Mouse (Mus musculus) thymus, adult 2 months (tissue): Measurements from ENCODE around the gene Gm13691. TPM values are rescaled to one million over a fixed set of nuclear protein-coding genes. Genes with fewer than 3 reads are reported as not detected.
"Not testable (repeated sequence)": the region's sequence is repeated elsewhere in the genome, so short reads cannot be mapped to it uniquely, and the experiment has no call there.

Experiments used
- DNase-seq: peaks from one replicate; pipeline ENCODE4 v3.0.0; 2021
- H3K27ac ChIP-seq: fragments of 200-500 bp; 2 replicates; pipeline ENCODE4 v1.5.1; 2012; ENCODE audit warnings: low read length, control low read depth; ENCODE audit not compliant: control insufficient read depth, insufficient read depth
- H3K27me3 ChIP-seq: fragments of 200-500 bp; 2 replicates; pipeline ENCODE4 v1.6.1; 2012; ENCODE audit warnings: mild to moderate bottlenecking, low read length, moderate library complexity, mixed read lengths; ENCODE audit not compliant: control insufficient read depth, insufficient read depth
- H3K36me3 ChIP-seq: fragments of 200-500 bp; 2 replicates; pipeline ENCODE4 v1.6.1; 2012; ENCODE audit warnings: mild to moderate bottlenecking, low read length, moderate library complexity; ENCODE audit not compliant: control insufficient read depth, insufficient read depth
- H3K4me1 ChIP-seq: fragments of 200-500 bp; replicated peaks from 2 replicates; pipeline ENCODE4 v1.6.1; 2012; ENCODE audit warnings: low read length; ENCODE audit not compliant: control insufficient read depth, insufficient read depth
- H3K4me3 ChIP-seq: fragments of 200-500 bp; 2 replicates; pipeline ENCODE4 v1.5.1; 2012; ENCODE audit warnings: mild to moderate bottlenecking, low read length, control low read depth, moderate library complexity; ENCODE audit not compliant: control insufficient read depth, insufficient read depth
- CTCF ChIP-seq: fragments of 200-500 bp; IDR thresholded peaks from 2 replicates; pipeline ENCODE4 v1.5.1; 2012; ENCODE audit warnings: mild to moderate bottlenecking, control low read depth, low read length, moderate library complexity, borderline replicate concordance; ENCODE audit not compliant: control insufficient read depth, poor library complexity, insufficient read depth; ENCODE audit errors: extremely low read depth
- POLR2A ChIP-seq: fragments of 200-500 bp; IDR thresholded peaks from 2 replicates; pipeline ENCODE4 v1.6.1; 2012; ENCODE audit warnings: mild to moderate bottlenecking, low read length, control low read depth, moderate library complexity; ENCODE audit not compliant: control insufficient read depth, poor library complexity, insufficient read depth; ENCODE audit errors: extremely low read depth
- WGBS: fragments of 180-500 bp; shearing (Covaris S2); methylation state at CpG from one replicate; pipeline ENCODE4 v1.1.7; 2018; 5-methylcytosine and 5-hydroxymethylcytosine counted together
- polyA plus RNA-seq: library from polyadenylated mRNA; depleted of rRNA; stranded (reverse); fragments of >200 nt; gene quantifications from 2 replicates; pipeline ENCODE4 v1.2.3, GENCODE M21; 2012; rRNA removed

Gm13691 gene
- polyA plus RNA-seq, 1 experiment: not detected

DNA sequence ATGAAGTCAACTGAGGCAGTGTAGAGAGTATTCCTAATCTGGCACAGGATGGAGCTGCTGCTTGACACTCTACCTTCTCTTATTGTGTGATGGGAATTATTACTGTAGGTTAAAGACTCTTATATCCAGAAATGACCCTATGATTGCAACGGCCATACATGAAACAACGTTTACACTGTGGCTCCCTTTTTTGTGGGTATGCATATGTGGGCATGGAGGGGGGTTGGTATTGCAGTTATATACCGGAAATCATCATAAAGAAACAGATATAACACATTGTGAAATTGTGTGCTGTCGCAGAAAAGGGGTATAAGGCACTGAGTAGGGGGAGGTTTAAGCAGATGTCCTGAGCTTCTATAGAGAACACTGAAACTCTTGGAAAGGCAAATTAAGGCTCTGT lies 45.6 kb downstream of the Gm13691 start:
- no peak for DNase-seq
- WGBS: 24% methylated on average over 4 of the region's 4 CpGs
- H3K4me1 ChIP-seq: no peaks in the 10 kb centered on the region
- no peak overlapping the region for H3K27ac ChIP-seq
- TF ChIP-seq CTCF (no peak), POLR2A (no peak)
- no peak overlapping the region for H3K4me3 ChIP-seq
- H3K36me3 ChIP-seq: no peaks in the 10 kb centered on the region
- no peaks in the 10 kb centered on the region for H3K27me3 ChIP-seq

DNA sequence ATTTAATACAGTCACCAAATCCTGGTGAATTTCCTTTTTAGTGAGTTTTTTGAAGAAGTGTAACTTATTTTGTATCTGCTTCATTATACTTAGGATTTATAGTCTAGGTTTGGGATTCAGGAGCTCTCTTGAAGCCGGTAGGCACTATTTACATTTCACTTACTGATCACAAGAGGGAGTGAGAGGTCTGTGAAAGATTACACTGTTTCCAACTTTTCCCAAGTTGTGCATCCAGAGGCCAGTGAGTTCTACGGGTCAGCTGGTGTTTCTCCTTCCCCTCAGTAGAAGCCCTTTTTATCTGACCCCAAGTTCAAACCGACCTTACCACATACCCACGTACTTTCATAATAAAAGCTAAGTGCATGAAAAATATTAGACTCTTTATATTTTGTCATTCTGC lies 47.0 kb downstream of the Gm13691 start:
- no peaks in the 10 kb centered on the region for H3K4me1 ChIP-seq
- H3K27ac ChIP-seq: no peak overlapping the region
- TF ChIP-seq CTCF: no peak
- no peak for TF ChIP-seq POLR2A
- DNase-seq: no peak
- no peaks in the 10 kb centered on the region for H3K36me3 ChIP-seq
- no peak overlapping the region for H3K4me3 ChIP-seq
- no peaks in the 10 kb centered on the region for H3K27me3 ChIP-seq
- 35% methylated on average over 4 of the region's 4 CpGs for WGBS

DNA sequence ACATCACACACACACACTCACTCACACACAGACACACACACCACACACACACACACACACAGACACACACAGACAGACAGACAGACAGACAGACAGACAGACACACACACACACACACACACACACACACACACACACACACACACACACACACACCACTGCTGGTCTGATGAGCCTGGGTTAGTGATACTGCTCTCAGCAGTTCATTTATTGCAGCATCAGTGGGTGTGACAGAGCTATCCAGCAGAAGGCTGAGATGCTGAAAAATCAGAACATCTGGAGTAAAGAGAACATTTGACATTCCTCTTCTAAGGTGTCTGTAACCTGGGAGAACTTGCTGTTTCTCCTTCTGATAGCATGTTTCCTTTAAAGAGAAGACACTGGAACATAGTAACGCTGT lies 47.6 kb downstream of the Gm13691 start:
- not testable (repeated sequence) for H3K27ac ChIP-seq, DNase-seq, H3K4me1 ChIP-seq, H3K27me3 ChIP-seq, H3K4me3 ChIP-seq, H3K36me3 ChIP-seq
- 98% methylated on average over 1 of the region's 1 CpGs for WGBS

DNA sequence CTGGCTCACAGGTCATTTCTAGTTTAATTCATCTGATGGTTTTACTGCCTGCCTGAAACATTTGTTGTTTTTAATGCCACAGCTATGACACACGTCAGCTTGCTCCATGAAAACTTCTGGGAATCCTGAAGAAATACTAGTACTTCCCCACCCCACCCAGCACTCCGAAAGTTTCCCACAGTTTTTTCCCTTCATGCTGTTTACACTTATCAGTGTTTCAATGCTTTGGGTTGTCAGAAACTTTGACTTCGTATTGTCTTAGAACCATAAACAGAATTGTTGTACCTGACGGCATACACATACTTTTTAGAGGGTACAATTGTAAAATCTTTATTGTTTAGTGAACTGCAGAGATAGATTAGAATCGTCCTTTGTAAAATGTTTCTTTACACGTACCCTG lies 48.9 kb downstream of the Gm13691 start:
- TF ChIP-seq CTCF (no peak), POLR2A (no peak)
- H3K4me3 ChIP-seq: no peak overlapping the region
- H3K27ac ChIP-seq: no peak overlapping the region
- H3K4me1 ChIP-seq: no peaks in the 10 kb centered on the region
- no peaks in the 10 kb centered on the region for H3K36me3 ChIP-seq
- no peaks in the 10 kb centered on the region for H3K27me3 ChIP-seq
- DNase-seq: no peak
- WGBS: 94% methylated on average over 6 of the region's 6 CpGs

Other genes with a start within 250 kb of the Gm13691 start
- gene Fam171b, start 177.9 kb upstream of the Gm13691 start, polyA plus RNA-seq: 0.14 and 0.27 TPM in 2 replicates
- not detected in 2 replicates for gene Zswim2, start 49.3 kb upstream of the Gm13691 start, polyA plus RNA-seq
- gene Gm13698, start 34.9 kb upstream of the Gm13691 start, polyA plus RNA-seq: not detected in 2 replicates
- gene Gm13693, start 29.1 kb upstream of the Gm13691 start, polyA plus RNA-seq: not detected in 2 replicates
- not detected in 2 replicates for gene Gm13695, start 23.2 kb upstream of the Gm13691 start, polyA plus RNA-seq
- not detected in 2 replicates for gene Gm13696, start 17.4 kb upstream of the Gm13691 start, polyA plus RNA-seq
- gene Gm13694, start 11.6 kb upstream of the Gm13691 start, polyA plus RNA-seq: not detected in 2 replicates
- not detected in 2 replicates for gene Gm13697, start 5.8 kb upstream of the Gm13691 start, polyA plus RNA-seq